Mouse (Mus musculus) brain, embryonic 14.5 days (tissue): Measurements from ENCODE around the gene Sox5.

ENCODE experiments used
- CTCF ChIP-seq: fragments of 200-500 bp; IDR thresholded peaks from 2 replicates; pipeline ENCODE4 v1.5.1; 2012; ENCODE audit warnings: inconsistent platforms, mild to moderate bottlenecking, moderate library complexity, borderline replicate concordance; ENCODE audit not compliant: insufficient read depth, insufficient read length; ENCODE audit errors: extremely low read depth
- POLR2A ChIP-seq: fragments of 200-500 bp; IDR thresholded peaks from 2 replicates; pipeline ENCODE4 v1.6.1; 2012; ENCODE audit warnings: mild to moderate bottlenecking, inconsistent platforms, borderline replicate concordance; ENCODE audit not compliant: poor library complexity, insufficient read depth, insufficient read length, severe bottlenecking; ENCODE audit errors: extremely low read depth

DNA sequence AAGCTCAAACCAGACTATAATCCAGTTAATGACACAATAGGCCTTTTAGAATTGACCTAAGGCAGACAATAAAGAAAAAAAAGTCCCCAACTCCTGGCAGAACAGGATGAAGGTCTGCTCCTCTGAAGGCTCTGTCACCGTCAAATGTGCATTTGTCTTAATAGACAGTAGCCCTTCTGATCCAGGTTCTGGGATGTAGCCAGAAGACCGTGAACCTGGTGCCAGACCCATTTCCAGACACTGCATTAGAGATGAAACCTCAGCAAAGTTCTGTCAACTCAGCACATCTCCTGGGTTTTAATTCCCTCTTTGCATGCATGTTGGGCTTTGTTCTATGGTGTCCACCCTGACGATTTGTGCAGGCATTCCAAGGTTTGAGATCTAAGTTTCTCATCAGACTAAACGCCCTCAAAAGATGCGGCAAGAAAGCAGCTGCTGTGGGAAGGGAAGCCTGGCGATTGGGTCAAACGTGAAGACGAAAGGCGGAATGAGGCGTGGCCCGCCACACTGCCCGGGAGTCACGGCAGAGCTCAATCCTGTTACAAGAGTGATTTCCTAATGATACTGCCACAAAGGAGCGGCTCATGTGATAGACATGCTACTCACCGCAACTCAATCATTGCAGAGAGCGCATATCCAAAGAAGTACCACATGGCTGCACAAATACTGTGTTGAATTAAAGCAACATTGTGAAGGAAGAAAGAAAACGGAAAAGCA lies 394.1 kb downstream of the Sox5 start:
- TF ChIP-seq CTCF = no peak
- no peak for TF ChIP-seq POLR2A
